Mouse (Mus musculus): ENCODE measurements around the gene Gm5483. TPM values are rescaled to one million over a fixed set of nuclear protein-coding genes. Genes with fewer than 3 reads are reported as not detected.
"Not testable (repeated sequence)": the region's sequence is repeated elsewhere in the genome, so short reads cannot be mapped to it uniquely, and the experiment has no call there.

The Gm5483 gene
- polyA plus RNA-seq (2014; fragmentation: Nextera tagmentation; extraction: Ambion mirVana), result not detected in 2 replicates

DNA sequence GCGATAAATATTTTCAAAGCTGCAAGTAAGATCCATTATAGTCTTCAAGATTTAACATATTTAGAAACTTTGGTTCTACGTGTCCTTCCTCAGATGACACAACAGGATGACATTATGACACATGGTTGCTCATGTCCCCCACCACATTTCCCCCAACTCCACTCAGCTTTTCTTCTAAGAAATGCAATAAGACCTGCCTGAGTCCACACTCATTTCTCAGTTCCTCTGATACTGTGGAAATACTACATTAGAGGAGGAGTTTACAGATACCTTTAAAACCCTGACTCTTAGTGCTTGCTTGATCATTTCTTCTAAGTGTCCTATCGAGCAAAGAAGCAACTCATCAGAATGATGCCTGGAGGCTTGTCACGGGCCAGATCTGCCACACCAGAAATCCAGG, at the start of gene Gm5483:
TSS of gene Gm5483 (plus strand) at position 301 of the 400 bp plus-strand sequence.
- 64% methylated on average over 4 of the region's 4 CpGs for WGBS (ENCODE audit: insufficient replicate concordance)
- not testable (repeated sequence) for ATAC-seq (replicated peaks; ENCODE audit: insufficient number of reproducible peaks, low FRiP score, low TSS enrichment)

DNA sequence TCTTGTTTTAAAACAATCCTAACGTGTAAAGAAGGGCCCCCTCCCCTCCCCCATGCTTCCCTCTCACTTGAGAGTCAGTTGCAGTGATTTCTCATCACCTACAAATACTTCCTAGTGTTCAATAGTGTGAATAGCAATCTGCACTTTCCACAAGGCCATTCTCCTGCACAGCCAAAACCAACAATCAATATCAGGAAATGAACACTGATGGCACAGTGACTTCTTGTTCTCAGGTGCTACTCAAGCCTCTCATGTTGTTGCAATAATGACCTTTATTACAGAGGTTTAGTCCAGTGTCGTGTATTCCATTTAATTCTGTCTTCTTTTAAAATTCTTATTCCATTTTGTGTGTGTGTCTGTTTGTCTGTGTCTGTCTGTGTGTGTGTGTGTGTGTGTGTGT, 45.8 kb upstream of the Gm5483 start:
- no peak overlapping the region for H3K9ac ChIP-seq (ENCODE audit: low read depth, low read length)
- no peak overlapping the region for H3K4me2 ChIP-seq
- ATAC-seq (replicated peaks; ENCODE audit: insufficient number of reproducible peaks, low FRiP score, low TSS enrichment), result no peak
- no peaks in the 10 kb centered on the region for H3K9me3 ChIP-seq (replicated peaks; ENCODE audit: control insufficient read depth, low read length)
- no peaks in the 10 kb centered on the region for H3K36me3 ChIP-seq (ENCODE audit: control insufficient read depth, insufficient read depth, low read length)
- no peaks in the 10 kb centered on the region for H3K27me3 ChIP-seq (ENCODE audit: control insufficient read depth, insufficient read depth, low read length)
- H3K4me3 ChIP-seq (ENCODE audit: low read depth, low read length), result no peak overlapping the region
- 72% methylated on average over 2 of the region's 2 CpGs for WGBS (ENCODE audit: insufficient replicate concordance)
- no peak overlapping the region for H3K27ac ChIP-seq (ENCODE audit: low read depth, low read length)
- no peaks in the 10 kb centered on the region for H3K4me1 ChIP-seq (ENCODE audit: control insufficient read depth, insufficient read depth, low read length)

More for the DNA sequence above, at the start of gene Gm5483:
- not testable (repeated sequence) for H3K4me1 ChIP-seq (ENCODE audit: control insufficient read depth, insufficient read depth, low read length); H3K9me3 ChIP-seq (replicated peaks; ENCODE audit: control insufficient read depth, low read length); H3K27ac ChIP-seq (ENCODE audit: low read depth, low read length); H3K9ac ChIP-seq (ENCODE audit: low read depth, low read length); H3K36me3 ChIP-seq (ENCODE audit: control insufficient read depth, insufficient read depth, low read length); H3K27me3 ChIP-seq (ENCODE audit: control insufficient read depth, insufficient read depth, low read length); H3K4me2 ChIP-seq; H3K4me3 ChIP-seq (ENCODE audit: low read depth, low read length)

GRCm38 (mm10) chr16:36156402-36156975, 27.5 kb upstream of the Gm5483 start, which contains the start of gene Stfa2l1:
Stfa2l1 (plus strand) TSS chr16:36156811.
- Histone ChIP-seq H3K4me2 (no peak within 1 kb of the TSS), H3K4me3 (ENCODE audit: low read depth, low read length) (no peak within 1 kb of the TSS), H3K36me3 (ENCODE audit: control insufficient read depth, insufficient read depth, low read length) (no peaks in the 10 kb centered on the region), H3K9me3 (replicated peaks; ENCODE audit: control insufficient read depth, low read length) (no peaks in the 10 kb centered on the region), H3K27ac (ENCODE audit: low read depth, low read length) (no peak within 1 kb of the TSS), H3K9ac (ENCODE audit: low read depth, low read length) (no peak within 1 kb of the TSS), H3K27me3 (ENCODE audit: control insufficient read depth, insufficient read depth, low read length) (no peaks in the 10 kb centered on the region), H3K4me1 (ENCODE audit: control insufficient read depth, insufficient read depth, low read length) (no peaks in the 10 kb centered on the region)
- ATAC-seq (replicated peaks; ENCODE audit: insufficient number of reproducible peaks, low FRiP score, low TSS enrichment), result no peak

- H3K4me2 ChIP-seq; H3K4me1 ChIP-seq (ENCODE audit: control insufficient read depth, insufficient read depth, low read length); H3K4me3 ChIP-seq (ENCODE audit: low read depth, low read length); H3K9ac ChIP-seq (ENCODE audit: low read depth, low read length); ATAC-seq (replicated peaks; ENCODE audit: insufficient number of reproducible peaks, low FRiP score, low TSS enrichment); H3K27me3 ChIP-seq (ENCODE audit: control insufficient read depth, insufficient read depth, low read length); H3K36me3 ChIP-seq (ENCODE audit: control insufficient read depth, insufficient read depth, low read length); H3K9me3 ChIP-seq (replicated peaks; ENCODE audit: control insufficient read depth, low read length); H3K27ac ChIP-seq (ENCODE audit: low read depth, low read length): not testable (repeated sequence)
- WGBS (ENCODE audit: insufficient replicate concordance), result 87% methylated on average over 9 of the region's 10 CpGs
Measured at GRCm38 (mm10) chr16:36167841-36168240, 16.2 kb upstream of the Gm5483 start.

- no peak overlapping the region for H3K9ac ChIP-seq (ENCODE audit: low read depth, low read length)
- no peaks in the 10 kb centered on the region for H3K27me3 ChIP-seq (ENCODE audit: control insufficient read depth, insufficient read depth, low read length)
Measured at GRCm38 (mm10) chr16:36176108-36176507, 7.9 kb upstream of the Gm5483 start.

GRCm38 (mm10) chr16:36179910-36180309, 4.1 kb upstream of the Gm5483 start:
- 0 out of 2 replicates have a peak, but pooled peaks cover 1% of the 10 kb centered on the region for H3K9me3 ChIP-seq (replicated peaks; ENCODE audit: control insufficient read depth, low read length)
- H3K36me3 ChIP-seq (ENCODE audit: control insufficient read depth, insufficient read depth, low read length), result no peaks in the 10 kb centered on the region
- 70% methylated on average over 2 of the region's 2 CpGs for WGBS (ENCODE audit: insufficient replicate concordance)
- H3K27me3 ChIP-seq (ENCODE audit: control insufficient read depth, insufficient read depth, low read length), result no peaks in the 10 kb centered on the region
- H3K9ac ChIP-seq (ENCODE audit: low read depth, low read length), result no peak overlapping the region
- no peak overlapping the region for H3K27ac ChIP-seq (ENCODE audit: low read depth, low read length)
- no peaks in the 10 kb centered on the region for H3K4me1 ChIP-seq (ENCODE audit: control insufficient read depth, insufficient read depth, low read length)
- no peak for ATAC-seq (replicated peaks; ENCODE audit: insufficient number of reproducible peaks, low FRiP score, low TSS enrichment)
- H3K4me3 ChIP-seq (ENCODE audit: low read depth, low read length), result no peak overlapping the region
- no peak overlapping the region for H3K4me2 ChIP-seq

More at GRCm38 (mm10) chr16:36176108-36176507, 7.9 kb upstream of the Gm5483 start:
- Histone ChIP-seq H3K36me3 (ENCODE audit: control insufficient read depth, insufficient read depth, low read length) (no peaks in the 10 kb centered on the region), H3K4me3 (ENCODE audit: low read depth, low read length) (no peak overlapping the region), H3K27ac (ENCODE audit: low read depth, low read length) (no peak overlapping the region), H3K4me1 (ENCODE audit: control insufficient read depth, insufficient read depth, low read length) (no peaks in the 10 kb centered on the region), H3K4me2 (no peak overlapping the region), H3K9me3 (replicated peaks; ENCODE audit: control insufficient read depth, low read length) (0 out of 2 replicates have a peak, but pooled peaks cover 2% of the 10 kb centered on the region)
- no peak for ATAC-seq (replicated peaks; ENCODE audit: insufficient number of reproducible peaks, low FRiP score, low TSS enrichment)

GRCm38 (mm10) chr16:36199226-36199625, 15.2 kb downstream of the Gm5483 start:
- no peak overlapping the region for H3K9ac ChIP-seq (ENCODE audit: low read depth, low read length)
- no peaks in the 10 kb centered on the region for H3K4me1 ChIP-seq (ENCODE audit: control insufficient read depth, insufficient read depth, low read length)
- no peaks in the 10 kb centered on the region for H3K27me3 ChIP-seq (ENCODE audit: control insufficient read depth, insufficient read depth, low read length)
- 55% methylated on average over 19 of the region's 19 CpGs for WGBS (ENCODE audit: insufficient replicate concordance)
- H3K4me2 ChIP-seq, result no peak overlapping the region
- H3K4me3 ChIP-seq (ENCODE audit: low read depth, low read length), result no peak overlapping the region
- no peaks in the 10 kb centered on the region for H3K9me3 ChIP-seq (replicated peaks; ENCODE audit: control insufficient read depth, low read length)
- no peak for ATAC-seq (replicated peaks; ENCODE audit: insufficient number of reproducible peaks, low FRiP score, low TSS enrichment)
- no peaks in the 10 kb centered on the region for H3K36me3 ChIP-seq (ENCODE audit: control insufficient read depth, insufficient read depth, low read length)
- no peak overlapping the region for H3K27ac ChIP-seq (ENCODE audit: low read depth, low read length)

DNA sequence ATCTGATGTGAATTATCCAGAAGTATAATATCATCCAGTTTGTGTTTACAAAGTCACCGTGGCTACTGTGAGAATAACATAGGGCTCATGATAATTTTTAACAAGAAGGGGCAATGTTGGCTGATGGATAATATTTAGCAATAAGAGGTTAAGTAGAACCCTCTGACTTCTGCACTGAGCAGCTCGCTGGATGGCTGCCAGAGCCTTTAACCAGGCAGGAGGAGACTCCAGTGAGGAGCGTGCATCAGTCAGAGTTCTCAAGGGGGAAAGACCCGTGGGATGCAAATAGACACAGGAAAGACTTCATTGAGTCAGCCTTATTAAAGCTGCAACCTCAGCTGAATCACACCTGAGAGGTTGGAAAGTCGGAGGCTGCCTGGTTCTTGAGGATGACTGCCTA, 19.8 kb downstream of the Gm5483 start:
- Histone ChIP-seq H3K27me3 (ENCODE audit: control insufficient read depth, insufficient read depth, low read length) (no peaks in the 10 kb centered on the region), H3K4me2 (no peak overlapping the region), H3K9me3 (replicated peaks; ENCODE audit: control insufficient read depth, low read length) (no peaks in the 10 kb centered on the region), H3K4me3 (ENCODE audit: low read depth, low read length) (no peak overlapping the region), H3K27ac (ENCODE audit: low read depth, low read length) (no peak overlapping the region), H3K36me3 (ENCODE audit: control insufficient read depth, insufficient read depth, low read length) (no peaks in the 10 kb centered on the region), H3K9ac (ENCODE audit: low read depth, low read length) (no peak overlapping the region), H3K4me1 (ENCODE audit: control insufficient read depth, insufficient read depth, low read length) (no peaks in the 10 kb centered on the region)
- no peak for ATAC-seq (replicated peaks; ENCODE audit: insufficient number of reproducible peaks, low FRiP score, low TSS enrichment)
- 66% methylated on average over 5 of the region's 5 CpGs for WGBS (ENCODE audit: insufficient replicate concordance)

GRCm38 (mm10) chr16:36205684-36206083, 21.7 kb downstream of the Gm5483 start:
- H3K9ac ChIP-seq (ENCODE audit: low read depth, low read length); H3K4me1 ChIP-seq (ENCODE audit: control insufficient read depth, insufficient read depth, low read length); H3K4me3 ChIP-seq (ENCODE audit: low read depth, low read length); ATAC-seq (replicated peaks; ENCODE audit: insufficient number of reproducible peaks, low FRiP score, low TSS enrichment); H3K4me2 ChIP-seq; H3K27me3 ChIP-seq (ENCODE audit: control insufficient read depth, insufficient read depth, low read length); H3K9me3 ChIP-seq (replicated peaks; ENCODE audit: control insufficient read depth, low read length); H3K27ac ChIP-seq (ENCODE audit: low read depth, low read length); H3K36me3 ChIP-seq (ENCODE audit: control insufficient read depth, insufficient read depth, low read length): not testable (repeated sequence)
- WGBS (ENCODE audit: insufficient replicate concordance), result 39% methylated on average over 2 of the region's 2 CpGs

Data from heart, embryonic 11.5 days (tissue).